In the genomic region with DNA sequence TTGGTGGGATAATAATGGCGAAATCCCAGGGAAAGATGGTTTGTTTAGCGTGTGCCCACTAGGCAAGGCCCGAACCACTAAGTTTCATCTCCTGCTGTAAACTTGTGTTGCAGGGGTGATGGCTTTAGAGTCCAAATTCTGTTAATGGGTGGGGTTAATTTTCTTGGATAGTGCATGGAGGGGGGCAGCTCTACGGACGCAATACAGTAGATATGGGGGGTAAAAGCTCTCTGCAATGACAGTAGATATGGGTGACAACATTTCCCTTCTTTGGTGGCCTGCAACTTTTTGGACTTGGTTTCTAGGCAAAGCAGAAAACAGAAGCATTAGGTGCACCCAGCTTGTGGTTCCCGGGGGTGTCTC, we compare ENCODE assay signal across 8 mouse cellular contexts. TPM values are rescaled to one million over a fixed set of nuclear protein-coding genes. Genes with fewer than 3 reads are reported as not detected.
DNase-seq lines count a peak whose midpoint lies in the region; ATAC-seq and TF ChIP-seq lines count a peak whose summit lies in the region.

No protein-coding gene starts in this region.

- peak overlapping the region; percentile 77 for H3K4me3 ChIP-seq in heart, postnatal 0 days (ENCODE audit: low read depth, low read length)
- peak overlapping the region; percentile 69 to 72 for H3K4me3 ChIP-seq in MEL (ENCODE audit: control insufficient read depth in 1 of 2, insufficient read depth in 1 of 2, low read depth in 2 of 2, low read length in 2 of 2)
- H3K4me3 ChIP-seq in hindbrain, embryonic 11.5 days (ENCODE audit: low read depth, low read length) = peak overlapping the region; percentile 71
- H3K4me3 ChIP-seq in midbrain, embryonic 11.5 days (ENCODE audit: low read depth, low read length) = peak overlapping the region; percentile 69

- peaks cover 14% of the 10 kb centered on the region for H3K4me1 ChIP-seq in heart, postnatal 0 days (ENCODE audit: control insufficient read depth, insufficient read depth)
- peaks cover 6 to 31% of the 10 kb centered on the region in 2 experiments for H3K4me1 ChIP-seq in MEL (ENCODE audit: control insufficient read depth in 1 of 2, insufficient read depth in 2 of 2, low read length in 2 of 2)
- no peaks in the 10 kb centered on the region; the same call in 1 of the 2 replicates for H3K4me1 ChIP-seq in hindbrain, embryonic 11.5 days (replicated peaks; ENCODE audit: control insufficient read depth, insufficient read depth, low read length)
- H3K4me1 ChIP-seq in midbrain, embryonic 11.5 days (ENCODE audit: control insufficient read depth, insufficient read depth, low read length) = peaks cover 17% of the 10 kb centered on the region

- 65% methylated on average over 6 of the region's 6 CpGs for WGBS in heart, postnatal 0 days
- 68% methylated on average over 6 of the region's 6 CpGs for WGBS in hindbrain, embryonic 11.5 days
- whole genome bisulfite sequencing in midbrain, embryonic 11.5 days = 67% methylated on average over 6 of the region's 6 CpGs

- no peak for TF ChIP-seq EP300 in heart, postnatal 0 days (IDR thresholded peaks at IDR 0.05; ENCODE audit: low read depth)
- TF ChIP-seq EP300 in MEL (IDR thresholded peaks at IDR 0.05; ENCODE audit: low read depth in 1 of 2, low read length in 2 of 2) = peak in 1 of 2 experiments; percentile 35; a peak in 1 of 4 replicates

- H3K9ac ChIP-seq in heart, postnatal 0 days (replicated peaks; ENCODE audit: low read depth, low read length) = peak overlapping the region; percentile 76
- H3K9ac ChIP-seq in MEL (ENCODE audit: control insufficient read depth, low read depth, low read length, poor library complexity, severe bottlenecking) = peak overlapping the region; percentile 93
- peak overlapping the region; percentile 86 for H3K9ac ChIP-seq in hindbrain, embryonic 11.5 days (ENCODE audit: low read depth, low read length)
- H3K9ac ChIP-seq in midbrain, embryonic 11.5 days (ENCODE audit: low read length) = peak overlapping the region; percentile 85

- H3K9me3 ChIP-seq in heart, postnatal 0 days (replicated peaks; ENCODE audit: control insufficient read depth, low read length) = no peaks in the 10 kb centered on the region
- H3K9me3 ChIP-seq in MEL (replicated peaks; ENCODE audit: insufficient read depth, low read length) = no peaks in the 10 kb centered on the region
- H3K9me3 ChIP-seq in hindbrain, embryonic 11.5 days (ENCODE audit: control insufficient read depth, low read length) = no peaks in the 10 kb centered on the region
- H3K9me3 ChIP-seq in midbrain, embryonic 11.5 days (ENCODE audit: control insufficient read depth, low read length) = no peaks in the 10 kb centered on the region

- peak overlapping the region; percentile 98 for H3K27ac ChIP-seq in heart, postnatal 0 days (ENCODE audit: low read depth)
- H3K27ac ChIP-seq in MEL (ENCODE audit: control insufficient read depth, low read depth, low read length) = peak overlapping the region; percentile 78
- H3K27ac ChIP-seq in hindbrain, embryonic 11.5 days (ENCODE audit: low read depth, low read length) = no peak overlapping the region
- H3K27ac ChIP-seq in midbrain, embryonic 11.5 days (ENCODE audit: low read depth, low read length) = no peak overlapping the region

- no peak for TF ChIP-seq RAD21 in MEL (IDR thresholded peaks at IDR 0.05; ENCODE audit: low read depth, low read length)

- no peaks in the 10 kb centered on the region for H3K27me3 ChIP-seq in heart, postnatal 0 days (ENCODE audit: control insufficient read depth, insufficient read depth, low read length)
- no peaks in the 10 kb centered on the region for H3K27me3 ChIP-seq in MEL (ENCODE audit: control insufficient read depth in 1 of 2, insufficient read depth in 2 of 2, low read length in 2 of 2)
- peaks cover 7% of the 10 kb centered on the region; the same call in 1 of the 2 replicates for H3K27me3 ChIP-seq in hindbrain, embryonic 11.5 days (ENCODE audit: control insufficient read depth, insufficient read depth, low read length)
- peaks cover 5% of the 10 kb centered on the region; the same call in 1 of the 2 replicates for H3K27me3 ChIP-seq in midbrain, embryonic 11.5 days (ENCODE audit: control insufficient read depth, insufficient read depth, low read length)

- no peak for ATAC-seq in heart, postnatal 0 days (ENCODE audit: insufficient read depth, low read depth)
- ATAC-seq in hindbrain, embryonic 11.5 days (ENCODE audit: low FRiP score) = no peak
- no peak for ATAC-seq in midbrain, embryonic 11.5 days (ENCODE audit: low FRiP score)

- TF ChIP-seq POLR2A in MEL (IDR thresholded peaks at IDR 0.05; ENCODE audit: control insufficient read depth in 1 of 2, insufficient read depth in 1 of 2, low read depth in 1 of 2, low read length in 2 of 2, poor library complexity in 1 of 2) = no peak; a peak in 1 of 4 replicates

- no peak for DNase-seq in heart, postnatal 0 days (ENCODE audit: low spot score)
- no peak for DNase-seq in heart, adult 11 months
- peak; percentile 72 for DNase-seq in MEL (ENCODE audit: low read depth, low spot score)
- DNase-seq in hindbrain, embryonic 11.5 days (ENCODE audit: low spot score) = no peak
- DNase-seq in midbrain, embryonic 11.5 days (ENCODE audit: low spot score, missing footprints) = no peak
- no peak for DNase-seq in gastrocnemius, postnatal 10 days
- DNase-seq in right cerebral cortex, adult 18-20 months = no peak
- no peak for DNase-seq in gastrocnemius, adult 18-20 months (ENCODE audit: low spot score)

- peak overlapping the region; percentile 99 for H3K4me2 ChIP-seq in heart, postnatal 0 days (ENCODE audit: low read depth, low read length)
- peak overlapping the region; percentile 97 for H3K4me2 ChIP-seq in hindbrain, embryonic 11.5 days (replicated peaks; ENCODE audit: low read depth, low read length)
- peak overlapping the region; percentile 91 for H3K4me2 ChIP-seq in midbrain, embryonic 11.5 days

- H3K79me2 ChIP-seq in MEL (ENCODE audit: control insufficient read depth, insufficient read depth, low read length, poor library complexity) = peaks cover 44% of the 10 kb centered on the region

- no peaks in the 10 kb centered on the region for H3K36me3 ChIP-seq in heart, postnatal 0 days (replicated peaks; ENCODE audit: control insufficient read depth, insufficient read depth, low read length)
- peaks cover 1 to 22% of the 10 kb centered on the region in 2 experiments; a peak in 2 of 4 replicates for H3K36me3 ChIP-seq in MEL (ENCODE audit: control insufficient read depth in 1 of 2, insufficient read depth in 2 of 2, low read length in 2 of 2)
- no peaks in the 10 kb centered on the region for H3K36me3 ChIP-seq in hindbrain, embryonic 11.5 days (ENCODE audit: control insufficient read depth, insufficient read depth, low read length)
- no peaks in the 10 kb centered on the region for H3K36me3 ChIP-seq in midbrain, embryonic 11.5 days (ENCODE audit: control insufficient read depth, insufficient read depth, low read length)

- no peak for TF ChIP-seq CTCF in heart, postnatal 0 days (IDR thresholded peaks at IDR 0.05; ENCODE audit: low read depth)
- no peak for TF ChIP-seq CTCF in MEL (IDR thresholded peaks at IDR 0.05 in 2 of 3, conservative IDR thresholded peaks at IDR 0.05 in 1 of 3; ENCODE audit: control insufficient read depth in 1 of 3, insufficient read depth in 1 of 3, low read depth in 2 of 3, low read length in 3 of 3, poor library complexity in 1 of 3, severe bottlenecking in 1 of 3)

TF ChIP-seq in MEL, 35 proteins besides CTCF, POLR2A, EP300 and RAD21:
- TF ChIP-seq ZMIZ1 (IDR thresholded peaks at IDR 0.05; ENCODE audit: low read depth, low read length) (no peak), SIN3A (IDR thresholded peaks at IDR 0.05; ENCODE audit: low read length) (peak; percentile 6; the same call in 1 of the 2 replicates), CHD1 (IDR thresholded peaks at IDR 0.05; ENCODE audit: low read depth, low read length) (0 out of 2 replicates have a peak, but pooled peaks have one; percentile 55), MYB (IDR thresholded peaks at IDR 0.05; ENCODE audit: low read depth, low read length) (0 out of 2 replicates have a peak, but pooled peaks have one; percentile 20), MAZ (IDR thresholded peaks at IDR 0.05; ENCODE audit: low read depth, low read length) (0 out of 2 replicates have a peak, but pooled peaks have one; percentile 38)

RNA-seq across cellular contexts. Expression of gene Acot7, which starts 0.8 kb away (rescaled TPM):
- total RNA-seq in heart, postnatal 0 days (2014; rRNA removed; ENCODE audit: low replicate concordance) = 17.9 and 39.5 TPM in 2 replicates
- polyA plus RNA-seq in heart, postnatal 0 days (2015; fragmentation: Nextera tagmentation; extraction: Ambion mirVana) = 68.8 and 73.5 TPM in 2 replicates
- total RNA-seq in MEL (2012; rRNA removed) = 81.8 and 92.7 TPM in 2 replicates
- polyA plus RNA-seq in MEL (2012; ENCODE audit: insufficient read depth in 1 of 2, insufficient read length in 2 of 2, low read depth in 1 of 2, low replicate concordance in 2 of 2, missing spikeins in 1 of 2) = 100 to 1,000 TPM in 1 of 2 experiments, not detected in 1; 127 TPM
- 116 and 125 TPM in 2 replicates for polyA plus RNA-seq in hindbrain, embryonic 11.5 days (2014; fragmentation: Nextera tagmentation; extraction: Ambion mirVana)
- 92.5 and 93.5 TPM in 2 replicates for polyA plus RNA-seq in midbrain, embryonic 11.5 days (2014; fragmentation: Nextera tagmentation; extraction: Ambion mirVana)
- total RNA-seq in gastrocnemius, postnatal 10 days (2021) = 10 to 100 TPM; 11.9 to 14.1 TPM
- 10 to 100 TPM; 16.2 to 18.8 TPM for total RNA-seq in gastrocnemius, adult 18-20 months (2021)

RNA-seq across cellular contexts. Expression of gene Hes2, which starts 18.5 kb away (rescaled TPM):
- not detected in 2 replicates for total RNA-seq in heart, postnatal 0 days (2014; rRNA removed; ENCODE audit: low replicate concordance)
- polyA plus RNA-seq in heart, postnatal 0 days (2015; fragmentation: Nextera tagmentation; extraction: Ambion mirVana) = not detected in 2 replicates
- 0.20 TPM in 1 of 2 replicates, not detected in the other for total RNA-seq in MEL (2012; rRNA removed)
- polyA plus RNA-seq in MEL (2012; ENCODE audit: insufficient read depth in 1 of 2, insufficient read length in 2 of 2, low read depth in 1 of 2, low replicate concordance in 2 of 2, missing spikeins in 1 of 2) = under 1 TPM in 1 of 2 experiments, not detected in 1; 0.28 TPM
- 2.7 and 4.3 TPM in 2 replicates for polyA plus RNA-seq in hindbrain, embryonic 11.5 days (2014; fragmentation: Nextera tagmentation; extraction: Ambion mirVana)
- 1.0 and 1.4 TPM in 2 replicates for polyA plus RNA-seq in midbrain, embryonic 11.5 days (2014; fragmentation: Nextera tagmentation; extraction: Ambion mirVana)
- total RNA-seq in gastrocnemius, postnatal 10 days (2021) = not detected
- not detected for total RNA-seq in gastrocnemius, adult 18-20 months (2021)

RNA-seq across cellular contexts. Expression of gene Espn, which starts 25.0 kb away (rescaled TPM):
- 0.34 and 0.97 TPM in 2 replicates for total RNA-seq in heart, postnatal 0 days (2014; rRNA removed; ENCODE audit: low replicate concordance)
- polyA plus RNA-seq in heart, postnatal 0 days (2015; fragmentation: Nextera tagmentation; extraction: Ambion mirVana) = 0.69 and 0.87 TPM in 2 replicates
- 4.5 and 5.0 TPM in 2 replicates for total RNA-seq in MEL (2012; rRNA removed)
- polyA plus RNA-seq in MEL (2012; ENCODE audit: insufficient read depth in 1 of 2, insufficient read length in 2 of 2, low read depth in 1 of 2, low replicate concordance in 2 of 2, missing spikeins in 1 of 2) = 10 to 100 TPM in 1 of 2 experiments, not detected in 1; 19.6 TPM
- polyA plus RNA-seq in hindbrain, embryonic 11.5 days (2014; fragmentation: Nextera tagmentation; extraction: Ambion mirVana) = 1.4 and 2.0 TPM in 2 replicates
- polyA plus RNA-seq in midbrain, embryonic 11.5 days (2014; fragmentation: Nextera tagmentation; extraction: Ambion mirVana) = 0.33 and 0.61 TPM in 2 replicates
- 1 to 10 TPM; 1.1 to 1.2 TPM for total RNA-seq in gastrocnemius, postnatal 10 days (2021)
- under 1 TPM; 0.36 to 0.59 TPM for total RNA-seq in gastrocnemius, adult 18-20 months (2021)

Comparison
In these comparisons a context has a peak if more than half of its experiments do, and no peak if none do; other contexts are left out.
1. H3K27ac ChIP-seq: peak in heart, postnatal 0 days (single experiment) and MEL (single experiment); none in hindbrain, embryonic 11.5 days (single experiment) and midbrain, embryonic 11.5 days (single experiment).
2. Peak in every context shown above with its lines, with median percentiles within 50 percentile points of each other: H3K4me2 ChIP-seq, H3K4me3 ChIP-seq and H3K9ac ChIP-seq.